ENCODE assay signal across 14 mouse cellular contexts in genomic region chr16:23361434-23361970, GRCm38 (mm10).
"Had no signal": no experiment of that assay in that cellular context is flagged by ENCODE, and none has a peak within 500 bp of the region (broad histone marks: within the 10 kb centered on the region; RNA-seq: fewer than 3 reads in every experiment).

No protein-coding gene starts in this region.

- H3K4me3 ChIP-seq: liver, embryonic 13.5 days; lung, embryonic 15.5 days; midbrain, embryonic 12.5 days; neural tube, embryonic 13.5 days had no signal

- H3K27me3 ChIP-seq: liver, embryonic 13.5 days; lung, embryonic 15.5 days; midbrain, embryonic 12.5 days; neural tube, embryonic 13.5 days had no signal

- H3K4me1 ChIP-seq: liver, embryonic 13.5 days; lung, embryonic 15.5 days; midbrain, embryonic 12.5 days; neural tube, embryonic 13.5 days had no signal

- DNase-seq: kidney, postnatal 10 days; kidney, postnatal 4 days; left cerebral cortex, postnatal 4 days; liver; liver, embryonic 13.5 days; liver, postnatal 0 days; retina, postnatal 1 day; right cerebral cortex, postnatal 4 days; thymus, adult 18-20 months; thymus, postnatal 14 days had no signal

- H3K9ac ChIP-seq: liver, embryonic 13.5 days; liver, postnatal 0 days; lung, embryonic 15.5 days; midbrain, embryonic 12.5 days; neural tube, embryonic 13.5 days had no signal

- H3K4me2 ChIP-seq: liver, embryonic 13.5 days; lung, embryonic 15.5 days; midbrain, embryonic 12.5 days; neural tube, embryonic 13.5 days had no signal

- ATAC-seq: liver, postnatal 0 days; midbrain, embryonic 16.5 days had no signal

- H3K27ac ChIP-seq: liver, embryonic 13.5 days; lung, embryonic 15.5 days; midbrain, embryonic 12.5 days; neural tube, embryonic 13.5 days had no signal

- H3K9me3 ChIP-seq: liver, embryonic 13.5 days; lung, embryonic 15.5 days; midbrain, embryonic 12.5 days; neural tube, embryonic 13.5 days had no signal
